Mouse (Mus musculus): Measurements from ENCODE around the gene 9230112D13Rik. TPM values are rescaled to one million over a fixed set of nuclear protein-coding genes. Genes with fewer than 3 reads are reported as not detected.
A peak's percentile ranks its signal among the peaks of the same experiment; 100 is the strongest.

9230112D13Rik gene
- total and polyA plus RNA-seq, 3 experiments, result 1.6 to 1.9 (median 1.7) TPM

DNA sequence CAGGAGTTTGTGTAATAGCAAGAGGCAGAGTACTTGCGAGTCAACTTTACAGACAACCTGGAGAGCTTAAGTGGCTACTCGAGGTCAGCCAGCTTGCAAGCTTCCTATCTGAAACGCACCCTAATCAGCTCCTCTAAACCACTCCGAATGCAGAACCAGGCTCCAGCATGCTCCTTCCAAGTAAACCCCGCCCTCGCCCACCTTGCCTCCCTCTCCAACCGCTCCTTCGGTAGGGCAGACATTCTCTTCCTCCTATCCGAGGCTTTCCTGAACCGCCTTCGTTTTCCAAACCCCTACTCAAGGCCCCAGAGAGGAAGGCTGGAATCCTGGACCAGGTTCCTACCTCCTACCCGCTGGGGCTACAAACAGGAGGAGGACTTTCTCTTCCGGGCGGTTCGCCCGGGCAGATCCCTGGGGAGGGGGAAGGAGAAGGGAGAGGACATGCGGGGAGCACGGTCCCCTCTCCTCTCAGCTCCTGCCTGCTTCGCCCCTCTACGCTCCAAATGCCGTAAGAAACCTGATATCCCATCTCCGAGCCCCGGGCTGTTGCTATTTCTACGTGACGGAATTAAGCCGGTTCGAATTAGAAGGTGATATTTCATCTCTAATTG, 25.9 kb upstream of the 9230112D13Rik start:
- Histone ChIP-seq H3K4me2 (ENCODE audit: insufficient read depth, low read depth, poor library complexity, severe bottlenecking) (peak overlapping the region; percentile 92), H3K9ac (ENCODE audit: insufficient read depth, low read depth) (peak overlapping the region; percentile 78), H3K4me1 (ENCODE audit: control insufficient read depth in 1 of 2, insufficient read depth in 2 of 2) (peaks cover 2 to 5% of the 10 kb centered on the region in 2 experiments; a peak in 2 of 4 replicates), H3K27ac (ENCODE audit: insufficient read depth, low read depth) (no peak overlapping the region), H3K79me2 (replicated peaks; ENCODE audit: control insufficient read depth, extremely low read depth, insufficient read depth, poor library complexity, severe bottlenecking) (no peaks in the 10 kb centered on the region), H3K4me3 (replicated peaks in 1 of 3; ENCODE audit: low read depth in 2 of 3, low read length in 2 of 3, poor library complexity in 1 of 3) (peak overlapping the region; percentile 62 to 74 (median 64)), H3K36me3 (replicated peaks in 1 of 2; ENCODE audit: control insufficient read depth in 1 of 2, insufficient read depth in 1 of 2, low read length in 1 of 2) (no peaks in the 10 kb centered on the region), H3K9me3 (replicated peaks; ENCODE audit: low read length) (no peaks in the 10 kb centered on the region), H3K27me3 (replicated peaks) (no peaks in the 10 kb centered on the region)
- in situ Hi-C loops (cut with MboI; ENCODE audit: low pct_ligation_motif_present, low pct_unique_long_range_greater_than_20kb, low sequenced_read_pairs) (loop anchor here (5.0 kb wide), 1 partner anchor 46 kb away; the partner anchor contains the start of gene Bmpr1a), dilution Hi-C loops (cut with MboI; ENCODE audit: extremely low pct_ligation_motif_present, extremely low pct_unique_long_range_greater_than_20kb, low sequenced_read_pairs) (no loop called here)
- peak; percentile 17 for DNase-seq (ENCODE audit: extremely low read depth)
- peak; percentile 52; the same call in 1 of the 2 replicates for TF ChIP-seq MAZ (IDR thresholded peaks at IDR 0.05; ENCODE audit: low read depth, low read length)
- TF ChIP-seq ELF1 (IDR thresholded peaks at IDR 0.05; ENCODE audit: low read depth, low read length), result peak; percentile 38; the same call in 1 of the 2 replicates
- TF ChIP-seq KAT2A (IDR thresholded peaks at IDR 0.05; ENCODE audit: insufficient replicate concordance, low read length), result no peak
- TF ChIP-seq MAX (IDR thresholded peaks at IDR 0.05; ENCODE audit: low read length), result peak; percentile 26; the same call in 1 of the 2 replicates
- TF ChIP-seq POLR2A (IDR thresholded peaks at IDR 0.05; ENCODE audit: low read depth, low read length), result peak; percentile 13

DNA sequence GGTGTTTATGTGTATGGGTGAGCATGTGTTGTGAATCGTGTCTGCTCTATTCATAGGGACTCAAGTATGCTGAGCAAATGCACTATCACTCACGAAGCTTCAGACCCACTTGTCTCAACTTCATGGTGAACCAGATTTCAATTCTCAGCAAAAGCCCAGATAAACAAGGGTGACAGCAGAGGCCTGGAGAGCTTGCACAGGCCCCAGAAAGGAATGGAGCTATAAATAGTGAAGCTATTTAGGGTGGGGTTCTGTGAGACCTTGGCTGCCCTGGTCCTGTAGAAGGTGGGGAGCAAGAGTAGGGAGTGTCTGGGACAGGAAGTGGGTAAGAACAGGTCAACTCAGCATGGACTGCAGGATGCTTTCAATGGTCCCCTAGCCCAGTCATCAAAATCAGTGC, 21.9 kb upstream of the 9230112D13Rik start:
- no peak for TF ChIP-seq ZKSCAN1 (IDR thresholded peaks at IDR 0.05; ENCODE audit: borderline replicate concordance, low read depth, low read length)
- Histone ChIP-seq H3K9ac (ENCODE audit: insufficient read depth, low read depth) (no peak overlapping the region), H3K36me3 (replicated peaks in 1 of 2; ENCODE audit: control insufficient read depth in 1 of 2, insufficient read depth in 1 of 2, low read length in 1 of 2) (no peaks in the 10 kb centered on the region), H3K79me2 (replicated peaks; ENCODE audit: control insufficient read depth, extremely low read depth, insufficient read depth, poor library complexity, severe bottlenecking) (no peaks in the 10 kb centered on the region), H3K4me1 (ENCODE audit: control insufficient read depth in 1 of 2, insufficient read depth in 2 of 2) (peaks cover 0 to 5% of the 10 kb centered on the region in 2 experiments; a peak in 1 of 4 replicates), H3K4me2 (ENCODE audit: insufficient read depth, low read depth, poor library complexity, severe bottlenecking) (no peak overlapping the region), H3K4me3 (replicated peaks in 1 of 3; ENCODE audit: low read depth in 2 of 3, low read length in 2 of 3, poor library complexity in 1 of 3) (no peak overlapping the region), H3K27ac (ENCODE audit: insufficient read depth, low read depth) (no peak overlapping the region), H3K9me3 (replicated peaks; ENCODE audit: low read length) (no peaks in the 10 kb centered on the region), H3K27me3 (replicated peaks) (no peaks in the 10 kb centered on the region)
- DNase-seq (ENCODE audit: extremely low read depth), result no peak
- dilution Hi-C loops (cut with MboI; ENCODE audit: extremely low pct_ligation_motif_present, extremely low pct_unique_long_range_greater_than_20kb, low sequenced_read_pairs), result no loop called here
- in situ Hi-C loops (cut with MboI; ENCODE audit: low pct_ligation_motif_present, low pct_unique_long_range_greater_than_20kb, low sequenced_read_pairs), result no loop called here

DNA sequence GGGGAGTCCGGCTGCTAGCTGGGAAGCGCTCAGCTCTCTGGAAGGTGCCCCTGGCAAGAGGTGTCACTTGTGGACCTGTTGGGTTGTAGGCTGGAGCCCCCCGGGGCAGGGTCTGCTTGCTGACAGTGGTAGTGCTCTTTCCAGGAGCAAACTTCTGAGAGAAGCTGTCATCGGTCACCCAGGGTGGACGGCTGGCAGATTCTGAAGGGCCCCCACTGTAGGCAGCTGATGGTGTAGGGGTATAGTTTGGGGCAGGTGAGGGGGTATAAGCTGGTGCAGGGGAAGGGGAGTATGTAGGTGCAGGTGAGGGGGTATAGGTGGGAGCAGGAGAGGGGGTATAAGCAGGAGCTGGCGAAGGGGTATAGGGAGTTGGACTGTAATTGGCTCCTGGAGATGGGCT, 21.4 kb upstream of the 9230112D13Rik start:
- dilution Hi-C loops (cut with MboI; ENCODE audit: extremely low pct_ligation_motif_present, extremely low pct_unique_long_range_greater_than_20kb, low sequenced_read_pairs), result no loop called here
- no peak for DNase-seq (ENCODE audit: extremely low read depth)
- no peak overlapping the region for H3K9ac ChIP-seq (ENCODE audit: insufficient read depth, low read depth)
- TF ChIP-seq SMC3 (IDR thresholded peaks at IDR 0.05; ENCODE audit: low read depth, low read length) (no peak), ZC3H11A (IDR thresholded peaks at IDR 0.05; ENCODE audit: low read depth, low read length) (no peak), JUND (conservative IDR thresholded peaks at IDR 0.05; ENCODE audit: low read depth, low read length) (no peak), USF1 (IDR thresholded peaks at IDR 0.05; ENCODE audit: low read depth, low read length) (no peak), UBTF (IDR thresholded peaks at IDR 0.05; ENCODE audit: low read depth, low read length) (no peak), NRF1 (IDR thresholded peaks at IDR 0.05; ENCODE audit: low read depth, low read length) (no peak), ETS1 (conservative IDR thresholded peaks at IDR 0.05; ENCODE audit: low read depth, low read length) (no peak), TCF12 (IDR thresholded peaks at IDR 0.05; ENCODE audit: low read depth, low read length) (no peak), MEF2A (IDR thresholded peaks at IDR 0.05; ENCODE audit: borderline replicate concordance, low read depth, low read length) (no peak), ELF1 (IDR thresholded peaks at IDR 0.05; ENCODE audit: low read depth, low read length) (no peak), BHLHE40 (IDR thresholded peaks at IDR 0.05; ENCODE audit: low read depth, low read length) (no peak), USF2 (conservative IDR thresholded peaks at IDR 0.05; ENCODE audit: low read depth, low read length) (no peak), CTCF (conservative IDR thresholded peaks at IDR 0.05 in 1 of 2, IDR thresholded peaks at IDR 0.05 in 1 of 2; ENCODE audit: low read depth in 2 of 2, low read length in 2 of 2) (no peak), NELFE (IDR thresholded peaks at IDR 0.05; ENCODE audit: low read depth, low read length) (no peak), RCOR1 (conservative IDR thresholded peaks at IDR 0.05; ENCODE audit: low read depth, low read length) (no peak), POLR2AphosphoS2 (IDR thresholded peaks at IDR 0.05; ENCODE audit: low read depth, low read length) (no peak), MAX (IDR thresholded peaks at IDR 0.05; ENCODE audit: low read length) (no peak), E2F4 (IDR thresholded peaks at IDR 0.05; ENCODE audit: insufficient replicate concordance, low read depth, low read length) (no peak)
- H3K4me1 ChIP-seq (ENCODE audit: control insufficient read depth in 1 of 2, insufficient read depth in 2 of 2), result peaks cover 0 to 4% of the 10 kb centered on the region in 2 experiments; a peak in 1 of 4 replicates
- no peaks in the 10 kb centered on the region for H3K27me3 ChIP-seq (replicated peaks)
- no peaks in the 10 kb centered on the region for H3K79me2 ChIP-seq (replicated peaks; ENCODE audit: control insufficient read depth, extremely low read depth, insufficient read depth, poor library complexity, severe bottlenecking)
- H3K4me2 ChIP-seq (ENCODE audit: insufficient read depth, low read depth, poor library complexity, severe bottlenecking), result no peak overlapping the region
- no peak overlapping the region for H3K4me3 ChIP-seq (replicated peaks in 1 of 3; ENCODE audit: low read depth in 2 of 3, low read length in 2 of 3, poor library complexity in 1 of 3)
- in situ Hi-C loops (cut with MboI; ENCODE audit: low pct_ligation_motif_present, low pct_unique_long_range_greater_than_20kb, low sequenced_read_pairs), result no loop called here
- H3K27ac ChIP-seq (ENCODE audit: insufficient read depth, low read depth), result no peak overlapping the region
- no peaks in the 10 kb centered on the region for H3K9me3 ChIP-seq (replicated peaks; ENCODE audit: low read length)
- no peaks in the 10 kb centered on the region for H3K36me3 ChIP-seq (replicated peaks in 1 of 2; ENCODE audit: control insufficient read depth in 1 of 2, insufficient read depth in 1 of 2, low read length in 1 of 2)
